Mouse (Mus musculus) CH12.LX (cell line): ENCODE measurements around the gene Gm45716.

ENCODE experiments used
- CTCF ChIP-seq, 2 experiments: IDR thresholded peaks in 1 of 2; conservative IDR thresholded peaks in 1 of 2; 2 replicates each; pipeline ENCODE4 v1.5.1; 2011 to 2012; ENCODE audit warnings: low read depth in 2 of 2, low read length in 2 of 2, improper control_type of control experiment in 1 of 2, inconsistent platforms in 1 of 2, mild to moderate bottlenecking in 1 of 2, moderate library complexity in 1 of 2
- MAX ChIP-seq: IDR thresholded peaks from 2 replicates; pipeline ENCODE4 v1.6.1; 2011; ENCODE audit warnings: low read length, improper control_type of control experiment
- RAD21 ChIP-seq: IDR thresholded peaks from 2 replicates; pipeline ENCODE4 v1.6.1; 2011; ENCODE audit warnings: low read depth, mild to moderate bottlenecking, low read length, improper control_type of control experiment, moderate library complexity
- UBTF ChIP-seq: IDR thresholded peaks from 2 replicates; pipeline ENCODE4 v1.6.1; 2012; ENCODE audit warnings: low read depth, mild to moderate bottlenecking, inconsistent platforms, low read length, improper control_type of control experiment, moderate library complexity
- ZKSCAN1 ChIP-seq: IDR thresholded peaks from 2 replicates; pipeline ENCODE4 v1.6.1; 2012; ENCODE audit warnings: low read depth, inconsistent platforms, low read length, improper control_type of control experiment, borderline replicate concordance

DNA sequence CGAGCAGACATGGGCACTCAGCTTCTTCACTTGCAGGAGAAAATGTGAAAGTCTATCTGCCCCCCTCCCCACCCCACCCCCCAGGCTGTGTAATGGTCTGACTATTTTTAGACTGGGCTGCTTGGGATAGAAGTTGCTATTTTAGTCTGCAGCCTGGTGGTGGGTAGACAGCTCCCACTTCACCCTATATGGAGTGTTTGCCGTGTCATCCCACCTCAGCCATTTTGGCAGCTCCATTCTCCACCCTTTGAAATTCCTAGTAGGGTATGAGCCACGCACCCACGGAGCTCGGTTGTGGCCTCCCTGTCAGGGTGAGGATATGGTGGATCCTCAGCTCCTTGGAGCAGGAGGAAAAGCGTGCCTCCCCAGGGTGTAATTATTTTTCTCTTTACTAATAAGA, 68.2 kb downstream of the Gm45716 start:
- no peak for TF ChIP-seq MAX
- TF ChIP-seq UBTF, result no peak
- no peak for TF ChIP-seq ZKSCAN1
- TF ChIP-seq RAD21, result no peak
- no peak for TF ChIP-seq CTCF (conservative IDR thresholded peaks at IDR 0.05 in 1 of 2, IDR thresholded peaks at IDR 0.05 in 1 of 2; ENCODE audit: low read depth in 2 of 2, low read length in 2 of 2)
